Mouse (Mus musculus) skeletal muscle tissue, adult 2 months (tissue): ENCODE results near the gene Eif4e2.

Experiments used
- DNase-seq: peaks from one replicate; pipeline ENCODE4 v3.0.0-alpha.2; 2012; ENCODE audit warnings: low read depth, low spot score

The Eif4e2 gene

GRCm38 (mm10) chr1:87263257-87263656 lies 49.5 kb downstream of the Eif4e2 start:
- no peak for DNase-seq

GRCm38 (mm10) chr1:87263796-87264133 lies 50.1 kb downstream of the Eif4e2 start:
- no peak for DNase-seq

- peak; percentile 13 for DNase-seq
Measured at GRCm38 (mm10) chr1:87264134-87265006, 50.7 kb downstream of the Eif4e2 start, which contains the start of gene Efhd1. Gene Efhd1, plus strand, starts transcription at chr1:87264363.

GRCm38 (mm10) chr1:87265200-87265599 lies 51.5 kb downstream of the Eif4e2 start:
- no peak for DNase-seq

GRCm38 (mm10) chr1:87266296-87267090 lies 52.8 kb downstream of the Eif4e2 start:
- no peak for DNase-seq

- no peak for DNase-seq
Measured at GRCm38 (mm10) chr1:87270204-87270603, 56.5 kb downstream of the Eif4e2 start.

- peak; percentile 70 for DNase-seq
Measured at GRCm38 (mm10) chr1:87270641-87271467, 57.1 kb downstream of the Eif4e2 start.

GRCm38 (mm10) chr1:87271596-87271995 lies 57.9 kb downstream of the Eif4e2 start:
- DNase-seq: no peak

GRCm38 (mm10) chr1:87272462-87272861 lies 58.7 kb downstream of the Eif4e2 start:
- no peak for DNase-seq

GRCm38 (mm10) chr1:87273514-87273942 lies 59.8 kb downstream of the Eif4e2 start:
- no peak for DNase-seq

GRCm38 (mm10) chr1:87274134-87274533 lies 60.4 kb downstream of the Eif4e2 start:
- no peak for DNase-seq

GRCm38 (mm10) chr1:87275151-87275550 lies 61.4 kb downstream of the Eif4e2 start:
- no peak for DNase-seq

- no peak for DNase-seq
Measured at GRCm38 (mm10) chr1:87276056-87276455, 62.3 kb downstream of the Eif4e2 start.

GRCm38 (mm10) chr1:87280281-87280680 lies 66.6 kb downstream of the Eif4e2 start:
- DNase-seq: no peak

GRCm38 (mm10) chr1:87281599-87282412 lies 68.1 kb downstream of the Eif4e2 start:
- no peak for DNase-seq

GRCm38 (mm10) chr1:87282413-87282788 lies 68.7 kb downstream of the Eif4e2 start:
- no peak for DNase-seq

GRCm38 (mm10) chr1:87283410-87283960 lies 69.8 kb downstream of the Eif4e2 start:
- DNase-seq: no peak

- no peak for DNase-seq
Measured at GRCm38 (mm10) chr1:87287105-87287504, 73.4 kb downstream of the Eif4e2 start.
